Mouse (Mus musculus) ovary, postnatal 36 days (tissue): ENCODE results near the gene Agap1.
A peak's percentile ranks its signal among the peaks of the same experiment; 100 is the strongest.
"Not testable (repeated sequence)": the region's sequence is repeated elsewhere in the genome, so short reads cannot be mapped to it uniquely, and the experiment has no call there.

ENCODE experiments used
- DNase-seq: peaks from one replicate; pipeline ENCODE4 v3.0.0; 2022; ENCODE audit warnings: low spot score, mixed read lengths

The Agap1 gene

GRCm38 (mm10) chr1:89501891-89502290, 47.3 kb downstream of the Agap1 start:
- not testable (repeated sequence) for DNase-seq

DNA sequence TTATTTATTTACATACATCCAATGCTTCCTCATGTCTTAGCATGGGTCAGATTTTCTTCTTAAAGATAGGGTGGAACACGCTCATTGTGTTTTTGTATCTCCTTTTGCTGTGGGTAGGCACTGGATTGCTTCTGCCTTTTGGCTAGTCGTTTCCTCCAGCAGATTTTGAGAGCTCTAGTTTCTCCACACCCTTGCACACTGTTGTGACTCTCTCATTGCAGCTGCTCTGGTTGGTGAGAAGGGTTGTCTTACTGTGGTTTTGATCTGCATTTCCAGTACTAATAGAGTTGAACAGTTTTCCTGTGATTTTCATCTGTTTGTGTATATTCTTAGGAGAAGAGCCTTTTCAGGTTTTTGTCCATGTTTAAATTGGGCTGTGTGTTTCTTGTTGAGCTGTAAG, 54.6 kb downstream of the Agap1 start:
- no peak for DNase-seq

GRCm38 (mm10) chr1:89509763-89510340, 55.2 kb downstream of the Agap1 start:
- no peak for DNase-seq

DNA sequence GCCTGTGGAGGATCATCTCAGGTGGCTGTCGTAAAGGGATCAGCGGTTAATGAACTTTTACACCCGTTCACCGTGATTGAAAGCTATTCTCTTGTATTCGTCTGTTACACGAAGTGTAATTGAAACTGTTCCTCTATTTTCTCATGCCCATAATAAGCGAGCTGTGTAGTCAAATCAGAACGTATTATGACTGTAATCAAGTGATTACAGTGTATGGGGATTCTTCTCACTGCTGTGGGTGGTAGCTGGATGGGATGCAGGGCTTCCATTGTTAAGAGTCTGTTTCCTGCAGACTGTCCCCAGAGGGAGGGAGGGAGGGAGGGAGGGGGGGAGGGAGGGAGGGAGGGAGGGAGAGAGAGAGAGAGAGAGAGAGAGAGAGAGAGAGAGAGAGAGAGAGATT, 56.1 kb downstream of the Agap1 start:
- DNase-seq: no peak

DNA sequence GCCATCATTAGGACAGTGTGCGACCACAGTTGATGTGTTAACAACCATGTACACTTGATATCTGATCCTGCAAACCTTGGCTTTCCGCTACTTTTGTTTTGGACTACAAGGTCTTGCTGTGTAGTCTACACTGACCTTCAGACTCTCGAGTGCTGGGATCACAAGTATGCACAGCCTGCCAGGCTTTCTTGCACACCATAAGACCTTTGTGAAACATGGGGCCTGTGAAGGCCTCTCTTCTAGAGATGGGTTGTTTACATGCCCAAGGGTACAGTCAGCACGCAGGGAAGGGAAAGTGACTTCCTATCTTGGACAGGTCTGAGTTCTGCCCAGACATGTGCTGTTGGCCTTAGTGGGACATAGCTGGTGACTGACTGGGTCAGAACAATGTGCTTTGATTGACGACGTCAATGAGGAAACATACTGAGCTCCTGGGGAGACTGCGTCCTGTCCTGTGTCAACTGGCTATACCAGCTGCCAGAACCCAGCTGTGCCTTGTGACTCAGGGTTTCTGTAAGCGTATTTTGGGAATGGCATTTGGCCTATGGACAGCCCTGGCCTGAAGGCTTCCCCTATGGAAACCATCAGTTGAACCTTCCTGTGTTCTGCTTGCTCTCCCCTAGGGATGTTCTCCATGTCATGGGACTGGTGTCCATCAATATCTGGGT, 59.1 kb downstream of the Agap1 start:
- DNase-seq: no peak

GRCm38 (mm10) chr1:89515808-89516560, 61.4 kb downstream of the Agap1 start:
- DNase-seq: no peak

DNA sequence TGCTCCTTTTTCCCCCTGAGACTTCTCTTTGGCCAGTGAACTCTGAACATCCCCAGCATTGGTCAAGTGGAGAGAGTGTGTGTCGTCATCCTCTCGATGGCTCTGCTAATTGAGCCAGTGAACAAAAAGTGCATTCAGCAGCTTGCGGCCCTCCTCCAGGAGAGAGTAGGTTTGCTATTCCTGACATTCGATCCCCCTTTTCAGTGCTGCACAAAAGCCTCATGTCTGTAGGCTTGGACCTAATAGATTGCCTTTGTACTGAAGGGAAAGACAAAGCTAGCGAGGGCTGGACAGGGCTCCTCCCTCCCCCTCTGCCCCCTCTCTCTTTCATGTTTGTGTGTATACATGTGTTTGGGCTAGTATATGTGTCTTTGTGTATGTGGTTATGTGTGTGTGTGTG, 63.2 kb downstream of the Agap1 start:
- no peak for DNase-seq

DNA sequence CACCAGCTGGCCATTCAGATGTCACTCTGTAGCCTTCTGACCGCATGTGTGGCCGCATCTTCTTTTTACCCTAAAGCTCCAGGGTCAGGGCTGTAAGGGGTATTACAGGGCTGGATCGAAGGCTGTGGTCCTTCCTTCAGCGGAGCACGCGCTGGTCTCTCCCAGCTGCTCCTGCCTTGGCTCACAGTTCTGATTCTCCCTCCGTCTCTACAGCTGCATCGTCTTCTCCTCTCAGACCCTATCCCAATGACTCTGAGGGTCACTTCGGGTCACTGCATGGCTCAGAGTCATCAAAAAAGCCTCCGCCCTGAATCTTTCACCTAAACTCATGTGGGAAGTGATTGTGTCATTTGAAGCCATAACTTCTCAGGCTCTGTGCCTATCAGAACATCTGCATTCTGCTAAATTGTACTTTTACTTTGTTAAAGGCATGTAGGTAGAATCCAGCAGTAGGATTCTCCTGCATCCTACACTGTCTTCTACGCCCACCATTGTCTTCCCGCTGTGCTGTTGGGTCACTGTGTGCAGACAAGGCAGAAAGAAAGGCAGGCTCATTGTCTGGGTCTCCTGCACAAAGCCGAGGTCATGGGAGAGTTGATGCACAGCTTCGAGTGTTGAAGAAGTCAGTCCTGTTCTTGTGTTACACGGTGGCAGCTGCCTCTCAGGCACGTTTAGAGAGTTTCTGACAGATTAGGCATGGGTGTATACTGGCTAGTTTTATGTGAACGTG, 65.5 kb downstream of the Agap1 start:
- DNase-seq: no peak

DNA sequence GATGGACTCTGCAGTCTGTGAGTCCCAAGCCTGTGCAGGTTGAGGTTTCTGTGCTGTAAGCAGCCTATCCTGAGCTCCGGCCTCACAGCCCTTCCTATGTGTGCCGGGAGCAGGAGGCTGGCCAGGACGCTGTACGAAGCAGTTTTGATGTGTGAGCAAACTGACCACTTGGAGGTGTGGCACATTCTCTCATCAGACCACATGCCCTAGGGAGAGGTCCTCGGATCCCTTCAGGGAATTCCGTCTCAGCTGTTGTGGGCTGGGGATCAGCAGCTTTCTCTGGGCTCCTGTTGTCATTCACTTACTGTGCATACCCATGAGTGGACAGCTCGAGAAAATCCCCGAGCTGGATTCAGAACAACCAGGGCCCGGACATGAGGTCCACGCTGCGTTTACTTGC, 66.8 kb downstream of the Agap1 start:
- DNase-seq: no peak

- peak; percentile 29 for DNase-seq
Measured at GRCm38 (mm10) chr1:89521935-89522535, 67.4 kb downstream of the Agap1 start.

DNA sequence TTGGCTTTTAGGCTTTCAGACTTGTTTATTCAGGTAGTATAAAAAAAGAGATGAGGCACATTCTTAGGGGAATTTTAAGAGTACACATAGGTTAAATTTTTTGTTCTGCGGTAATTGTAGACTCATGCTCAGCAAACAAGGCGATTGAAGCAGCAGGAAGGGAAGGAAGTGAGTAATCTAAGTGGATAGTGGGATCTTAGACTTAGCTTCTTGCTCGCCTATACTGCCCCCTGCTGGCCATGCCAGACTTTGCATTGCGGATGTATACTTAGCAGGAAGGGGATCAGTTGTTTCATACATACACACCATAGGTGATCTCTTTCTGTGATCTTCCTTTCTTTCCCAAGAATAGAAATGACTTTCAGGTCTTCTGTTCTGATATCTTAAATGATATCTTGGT, 69.8 kb downstream of the Agap1 start:
- peak; percentile 86 for DNase-seq

DNA sequence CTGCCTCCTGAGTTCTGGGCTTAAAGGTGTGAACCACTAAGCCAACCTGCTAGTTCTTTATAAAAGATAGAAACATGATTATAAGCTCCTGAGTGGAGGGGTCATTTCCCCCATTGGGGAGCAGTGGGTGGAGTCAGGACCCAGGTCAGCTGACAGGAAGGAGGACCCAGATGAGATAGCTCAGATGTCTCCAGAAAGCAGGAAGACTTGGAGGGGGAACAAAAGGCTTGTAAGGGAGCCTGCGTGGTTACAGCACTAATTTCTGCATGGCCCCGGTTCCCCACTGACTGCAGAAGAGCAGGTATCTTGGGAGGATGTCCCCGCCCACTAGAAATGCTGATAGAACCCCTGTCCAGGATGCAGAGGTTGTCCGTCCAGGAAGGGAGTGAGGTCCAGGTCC, 70.4 kb downstream of the Agap1 start:
- DNase-seq: no peak

- DNase-seq: no peak
Measured at GRCm38 (mm10) chr1:89525825-89526224, 71.2 kb downstream of the Agap1 start.

- DNase-seq: no peak
Measured at GRCm38 (mm10) chr1:89528671-89529276, 74.2 kb downstream of the Agap1 start.

DNA sequence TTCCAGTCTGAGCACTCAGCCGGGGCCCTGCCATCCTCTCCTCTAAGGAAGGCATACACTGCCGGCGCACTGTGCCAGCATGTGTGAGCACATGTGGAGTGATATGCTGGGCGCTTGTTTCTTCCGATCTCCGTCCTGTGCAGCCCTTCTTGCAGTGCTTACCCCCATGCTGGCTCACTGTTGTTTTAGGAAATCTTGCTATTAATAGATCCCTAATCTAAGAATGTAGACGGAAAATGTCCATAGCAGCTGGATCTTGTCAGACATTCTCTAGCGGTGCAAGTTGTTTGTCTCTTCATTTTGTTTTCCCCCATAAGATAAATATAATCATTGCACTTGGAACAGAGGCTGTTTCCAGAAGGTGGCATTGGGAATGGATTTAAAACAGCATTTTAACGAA, 79.1 kb downstream of the Agap1 start:
- no peak for DNase-seq

- no peak for DNase-seq
Measured at GRCm38 (mm10) chr1:89535206-89535605, 80.6 kb downstream of the Agap1 start.

- no peak for DNase-seq
Measured at GRCm38 (mm10) chr1:89538163-89538946, 83.7 kb downstream of the Agap1 start.

DNA sequence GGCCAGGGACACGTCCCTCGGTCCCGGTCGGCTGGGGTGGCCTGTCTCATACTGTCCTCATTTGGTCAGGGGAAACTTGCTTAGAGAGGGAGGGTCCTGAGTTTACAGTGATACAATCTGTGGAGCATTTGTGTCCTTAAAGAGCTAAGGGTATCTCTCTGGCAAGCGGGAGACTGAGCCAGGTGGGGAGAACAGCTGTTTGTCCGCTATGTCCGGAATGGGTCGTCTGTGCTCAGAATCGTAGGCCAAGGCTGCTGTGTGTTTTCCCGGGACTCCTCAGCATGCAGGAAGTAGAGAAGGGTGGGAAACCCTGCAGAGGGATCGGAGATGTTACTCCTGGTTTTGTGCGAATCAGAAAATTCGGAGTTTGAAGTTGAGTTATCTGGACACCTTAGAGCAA, 84.5 kb downstream of the Agap1 start:
- DNase-seq: no peak

- no peak for DNase-seq
Measured at GRCm38 (mm10) chr1:89541151-89541550, 86.5 kb downstream of the Agap1 start.

DNA sequence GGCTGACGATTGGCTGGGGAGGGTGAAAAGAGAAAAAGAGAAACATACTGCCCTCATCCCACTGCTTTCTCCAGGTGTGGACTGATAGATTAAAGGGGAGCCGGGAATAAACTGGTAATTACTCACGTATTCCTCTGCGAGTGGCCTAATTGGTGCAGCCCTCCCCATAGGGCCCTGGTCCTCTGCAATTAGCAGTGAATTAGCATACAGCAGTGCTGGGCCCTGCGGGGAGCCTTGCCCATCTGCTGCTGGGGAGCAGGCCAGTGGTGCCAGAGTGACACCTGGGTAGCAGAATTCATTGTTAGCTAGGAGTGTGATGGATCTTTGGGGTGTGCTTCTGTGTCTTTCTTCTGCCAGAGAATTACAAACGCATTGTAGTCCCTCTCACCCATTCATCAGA, 87.9 kb downstream of the Agap1 start:
- no peak for DNase-seq

GRCm38 (mm10) chr1:89543312-89543711, 88.7 kb downstream of the Agap1 start:
- DNase-seq: no peak
